Mouse (Mus musculus) heart, adult 2 months (tissue): ENCODE data around the gene Slc5a12.

ENCODE experiments used
- CTCF ChIP-seq: fragments of 200-600 bp; IDR thresholded peaks from 2 replicates; pipeline ENCODE4 v1.8.1; 2022; ENCODE audit warnings: antibody characterized with exemption, mild to moderate bottlenecking, moderate library complexity
- EP300 ChIP-seq: fragments of 200-500 bp; IDR thresholded peaks from 2 replicates; pipeline ENCODE4 v1.6.1; 2011; ENCODE audit warnings: low read depth, low read length, control low read depth; ENCODE audit not compliant: insufficient read depth
- POLR2A ChIP-seq: fragments of 200-500 bp; IDR thresholded peaks from 2 replicates; pipeline ENCODE4 v1.6.1; 2011; ENCODE audit warnings: mild to moderate bottlenecking, low read depth, low read length, control low read depth; ENCODE audit not compliant: insufficient read depth

DNA sequence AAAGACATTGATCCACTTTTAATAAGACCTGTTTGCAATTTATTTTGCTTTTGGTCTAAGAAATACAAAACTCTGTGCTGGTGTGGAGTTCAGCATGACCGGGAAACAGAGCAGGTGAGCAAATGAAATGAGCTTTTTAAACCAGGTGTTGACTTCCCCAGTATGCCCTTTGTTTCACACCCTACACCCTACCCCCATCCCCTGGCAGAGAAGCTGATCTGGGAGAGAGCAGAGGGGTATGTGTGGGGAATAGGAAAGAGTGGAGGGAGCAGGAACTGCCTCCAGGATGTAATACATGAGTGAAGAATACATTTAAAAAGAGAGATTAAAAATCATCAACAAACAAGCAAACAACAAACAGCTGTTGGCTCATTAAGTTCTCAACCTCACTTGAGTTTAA lies 47.3 kb downstream of the Slc5a12 start:
- TF ChIP-seq CTCF (no peak), POLR2A (no peak), EP300 (no peak)
